Mouse (Mus musculus) central nervous system, embryonic 18 days (tissue): Measurements from ENCODE around the gene Myl6b. TPM values are rescaled to one million over a fixed set of nuclear protein-coding genes. Genes with fewer than 3 reads are reported as not detected.

Experiments
- polyA plus RNA-seq: library from polyadenylated mRNA; depleted of rRNA; stranded (reverse); fragments of >200 nt; gene quantifications from 2 replicates; pipeline ENCODE4 v1.2.3, GENCODE M21; 2012; rRNA removed

The Myl6b gene
- polyA plus RNA-seq: 50.3 and 54.8 TPM in 2 replicates

DNA sequence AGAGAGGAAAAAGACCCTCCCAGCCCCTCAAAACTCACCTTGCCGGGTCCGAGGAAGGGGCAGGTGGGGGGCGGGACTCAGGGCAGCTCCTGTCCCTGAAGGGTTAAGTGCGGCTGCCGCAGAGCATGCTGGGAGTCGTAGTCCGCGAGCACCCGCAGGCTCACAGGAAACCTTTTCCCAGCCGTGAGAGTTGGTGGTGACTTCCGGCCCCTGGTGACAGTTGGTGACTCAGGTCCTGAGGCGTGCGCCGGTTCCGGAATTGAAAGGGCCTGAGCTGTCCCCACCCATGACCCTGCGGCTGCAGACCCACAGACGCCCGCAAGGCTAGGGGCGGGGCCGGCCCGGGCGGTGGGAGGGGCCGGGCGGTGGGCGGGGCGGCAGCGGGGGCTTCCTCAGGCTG, at the start of gene Myl6b:
TSS of gene Myl6b (minus strand) at position 96 of the 400 bp plus-strand sequence.

DNA sequence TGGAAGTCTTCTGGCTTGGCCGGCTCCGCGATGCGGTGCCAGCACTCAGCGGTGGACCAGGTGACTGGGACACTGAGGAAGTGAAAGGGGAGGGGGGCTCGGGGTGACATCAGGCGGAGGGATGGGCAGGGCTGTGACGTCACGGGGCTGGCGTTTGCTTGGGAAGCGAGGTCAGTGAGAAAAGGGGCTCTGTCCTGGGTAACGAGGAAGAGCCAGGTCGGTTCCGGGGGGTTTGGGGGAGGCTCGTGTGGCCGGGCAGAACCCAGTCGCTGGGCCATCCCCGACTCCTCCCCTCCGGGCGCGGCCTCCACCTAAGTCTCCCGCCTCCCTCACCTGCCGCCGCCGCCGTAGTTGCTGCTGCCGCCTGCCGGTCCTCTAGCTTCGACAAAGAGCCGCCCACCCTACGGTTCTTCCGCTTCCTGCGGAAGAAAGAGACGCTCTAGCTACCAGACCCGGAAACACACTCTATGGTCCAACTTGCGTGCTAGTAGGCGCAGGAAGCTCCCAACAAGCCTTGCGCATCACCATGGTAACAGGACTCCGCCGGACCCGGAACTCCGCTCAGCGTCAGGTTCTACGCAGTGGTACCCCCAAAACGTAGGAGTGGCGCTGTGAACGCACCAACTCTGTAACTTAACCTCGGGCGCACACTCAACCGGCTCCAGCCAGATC, 49.0 kb upstream of the Myl6b start, which contains the start of gene Zc3h10:
TSS of gene Zc3h10 (minus strand) at position 414 of the 672 bp plus-strand sequence.

DNA sequence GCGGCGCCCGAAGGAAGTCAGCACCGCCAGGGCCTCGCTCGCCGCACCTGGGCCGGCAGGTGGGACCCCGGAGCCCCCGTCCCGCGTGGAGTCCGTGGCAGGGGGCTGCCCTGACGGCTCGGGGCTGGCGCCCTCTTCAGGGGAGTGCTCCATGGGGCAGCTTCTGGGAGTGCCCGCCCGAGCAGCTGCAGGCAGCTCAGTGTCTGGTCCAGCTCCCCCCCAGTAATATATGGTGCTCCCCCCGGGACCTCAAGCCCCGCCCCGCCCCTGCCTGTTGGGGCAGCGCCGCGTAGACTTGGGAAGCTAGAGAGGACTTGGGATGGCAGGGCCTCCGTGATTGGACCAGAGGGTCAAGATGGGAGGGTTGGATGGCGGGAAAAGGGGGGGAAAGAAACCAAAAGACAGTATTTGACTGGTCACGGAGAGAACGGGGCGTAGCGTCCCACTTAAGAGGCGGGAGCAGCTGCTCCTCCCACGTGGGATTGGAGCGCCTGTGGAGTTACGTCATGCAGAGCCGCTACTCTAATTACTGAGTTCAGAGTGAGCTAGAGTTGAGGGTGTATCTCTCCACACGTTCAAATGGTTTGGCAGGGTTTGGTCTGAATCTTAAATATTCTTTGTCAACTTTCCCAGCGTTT, 27.3 kb upstream of the Myl6b start, which contains the start of gene Esyt1:
TSS of gene Esyt1 (minus strand) at position 201 of the 638 bp plus-strand sequence.

DNA sequence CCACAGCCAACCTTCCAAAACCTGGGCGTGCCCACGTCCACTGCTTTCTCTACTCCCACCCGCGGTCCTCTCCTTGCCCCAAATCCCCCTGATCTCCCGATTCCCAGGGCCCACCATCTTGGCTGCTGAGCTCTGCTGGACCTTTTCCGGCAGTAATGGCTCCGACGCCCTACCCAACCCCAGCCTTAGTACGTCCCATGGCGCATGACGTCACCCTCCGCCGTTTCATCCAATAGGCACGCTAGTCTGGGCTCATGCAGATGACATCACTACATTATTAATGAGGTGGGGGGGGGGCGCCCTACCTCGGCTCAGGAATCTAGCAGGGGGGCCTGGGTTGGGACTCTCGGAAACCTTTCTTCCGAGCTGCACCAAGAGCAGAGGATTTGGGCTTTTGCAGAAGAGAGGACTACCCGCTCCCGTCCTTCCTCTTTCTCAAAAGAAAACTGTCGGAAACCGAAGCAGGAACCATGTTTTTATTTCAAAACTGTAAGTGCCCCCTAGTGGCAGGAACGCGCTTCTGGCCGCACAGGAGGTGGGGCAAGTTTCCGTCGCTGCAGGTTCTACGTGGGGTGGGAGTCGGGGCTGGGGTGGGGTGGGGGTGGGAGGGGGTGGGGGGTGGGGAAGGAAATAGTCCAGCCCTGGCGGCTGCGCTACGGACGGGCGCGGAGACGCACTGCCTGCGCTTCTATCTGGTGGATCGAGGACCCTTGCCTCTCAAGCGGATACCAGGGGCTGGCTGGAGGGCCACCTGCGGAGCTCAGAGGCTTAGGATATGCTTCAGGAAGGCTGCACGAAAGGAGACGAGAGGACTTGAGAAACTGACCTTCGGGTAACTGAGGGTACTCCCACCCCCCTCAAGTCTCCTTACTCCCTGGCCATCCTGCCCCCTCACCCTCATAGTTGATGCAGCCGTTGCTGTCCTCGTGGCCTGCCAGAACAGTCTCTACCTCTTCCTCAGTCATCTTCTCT, 4.5 kb downstream of the Myl6b start, which contains the start of gene Myl6:
TSS of gene Myl6 (minus strand) at position 451 of the 972 bp plus-strand sequence.

DNA sequence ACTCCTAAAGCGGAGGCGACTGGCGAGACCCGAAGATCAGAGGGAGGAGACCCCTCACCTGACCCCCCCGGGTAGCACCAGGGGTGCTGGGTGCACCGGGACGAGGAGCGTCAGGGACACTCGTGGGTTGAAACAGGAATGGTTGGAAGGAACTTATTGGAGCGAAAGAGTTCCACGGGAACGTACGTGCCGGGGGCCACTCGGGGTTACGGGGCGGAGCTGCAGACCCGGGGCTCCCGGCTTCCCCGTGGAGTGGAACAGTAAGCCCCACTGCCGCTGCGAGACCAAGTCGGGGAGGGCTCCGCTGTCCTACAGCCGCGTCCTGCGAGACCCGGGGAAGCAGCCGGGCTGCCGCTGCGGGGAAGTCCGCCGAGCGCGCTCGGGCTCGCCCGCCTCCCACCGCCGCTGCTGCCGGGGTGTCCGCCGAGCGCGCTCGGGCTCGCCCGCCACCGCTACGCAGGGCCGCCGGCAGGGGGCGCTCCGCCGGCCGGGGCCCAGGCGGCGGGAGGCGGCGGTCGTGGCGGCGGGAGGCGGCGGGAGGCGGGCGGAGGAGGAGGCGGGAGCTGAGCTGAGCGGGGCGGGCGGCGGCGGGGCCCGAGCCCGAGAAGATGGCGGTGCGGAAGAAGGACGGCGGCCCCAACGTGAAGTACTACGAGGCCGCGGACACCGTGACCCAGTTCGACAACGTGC, 39.6 kb downstream of the Myl6b start, which contains the start of gene Smarcc2:
TSS of gene Smarcc2 (plus strand) at position 530 of the 690 bp plus-strand sequence.

Other genes with a start within 250 kb of the Myl6b start
- 0.12 TPM in 2 replicates for gene Apon, start 244.6 kb downstream of the Myl6b start, polyA plus RNA-seq
- gene Apof, start 230.0 kb downstream of the Myl6b start, polyA plus RNA-seq: 0.12 and 0.17 TPM in 2 replicates
- 33.4 and 33.7 TPM in 2 replicates for gene Stat2, start 228.1 kb downstream of the Myl6b start, polyA plus RNA-seq
- gene Il23a, start 199.9 kb downstream of the Myl6b start, polyA plus RNA-seq: 0.12 and 0.13 TPM in 2 replicates
- 30.4 and 30.5 TPM in 2 replicates for gene Pan2, start 195.3 kb downstream of the Myl6b start, polyA plus RNA-seq
- 88.9 and 96.2 TPM in 2 replicates for gene Cnpy2, start 176.2 kb downstream of the Myl6b start, polyA plus RNA-seq
- gene Cs, start 161.0 kb downstream of the Myl6b start, polyA plus RNA-seq: 197 and 201 TPM in 2 replicates
- 86.2 and 87.5 TPM in 2 replicates for gene Coq10a, start 129.7 kb downstream of the Myl6b start, polyA plus RNA-seq
- 41.2 and 46.4 TPM in 2 replicates for gene Ankrd52, start 121.6 kb downstream of the Myl6b start, polyA plus RNA-seq
- 0.53 and 0.54 TPM in 2 replicates for gene Slc39a5, start 97.5 kb downstream of the Myl6b start, polyA plus RNA-seq
- gene Nabp2, start 87.2 kb downstream of the Myl6b start, polyA plus RNA-seq: 95.9 and 102 TPM in 2 replicates
- 84.4 and 89.6 TPM in 2 replicates for gene Rnf41, start 87.0 kb downstream of the Myl6b start, polyA plus RNA-seq
- gene Smarcc2, start 39.4 kb downstream of the Myl6b start, polyA plus RNA-seq: 299 and 327 TPM in 2 replicates
- 1,229 and 1,412 TPM in 2 replicates for gene Myl6, start 4.5 kb downstream of the Myl6b start, polyA plus RNA-seq
- 12.2 and 13.9 TPM in 2 replicates for gene Esyt1, start 27.2 kb upstream of the Myl6b start, polyA plus RNA-seq
- 16.5 and 17.2 TPM in 2 replicates for gene Zc3h10, start 49.1 kb upstream of the Myl6b start, polyA plus RNA-seq
- gene Rpl41, start 50.6 kb upstream of the Myl6b start, polyA plus RNA-seq: 2,248 and 2,668 TPM in 2 replicates
- gene Pa2g4, start 67.3 kb upstream of the Myl6b start, polyA plus RNA-seq: 131 and 136 TPM in 2 replicates
- 1.5 and 1.7 TPM in 2 replicates for gene Erbb3, start 91.0 kb upstream of the Myl6b start, polyA plus RNA-seq
- 964 and 983 TPM in 2 replicates for gene Rps26, start 128.1 kb upstream of the Myl6b start, polyA plus RNA-seq
- gene Ikzf4, start 147.3 kb upstream of the Myl6b start, polyA plus RNA-seq: 18.4 and 21.2 TPM in 2 replicates
- gene Suox, start 175.4 kb upstream of the Myl6b start, polyA plus RNA-seq: 11.0 and 11.9 TPM in 2 replicates
- 116 and 119 TPM in 2 replicates for gene Rab5b, start 197.6 kb upstream of the Myl6b start, polyA plus RNA-seq
- 0.27 and 0.47 TPM in 2 replicates for gene Pmel, start 205.5 kb upstream of the Myl6b start, polyA plus RNA-seq
- gene Cdk2, start 206.3 kb upstream of the Myl6b start, polyA plus RNA-seq: 15.9 and 18.7 TPM in 2 replicates
- gene Dgka, start 246.2 kb upstream of the Myl6b start, polyA plus RNA-seq: 12.3 and 12.4 TPM in 2 replicates
- 61.2 and 63.3 TPM in 2 replicates for gene Pym1, start 249.2 kb upstream of the Myl6b start, polyA plus RNA-seq